Mouse (Mus musculus) neural tube, embryonic 10.5 days (tissue): ENCODE measurements around the gene Peli1.
"Not testable (repeated sequence)": the region's sequence is repeated elsewhere in the genome, so short reads cannot be mapped to it uniquely, and the experiment has no call there.

Source experiments
- DNase-seq: peaks from one replicate; pipeline ENCODE4 v3.0.0-alpha.2; 2017; ENCODE audit warnings: low spot score; ENCODE audit errors: extremely low spot score

Gene Peli1

DNA sequence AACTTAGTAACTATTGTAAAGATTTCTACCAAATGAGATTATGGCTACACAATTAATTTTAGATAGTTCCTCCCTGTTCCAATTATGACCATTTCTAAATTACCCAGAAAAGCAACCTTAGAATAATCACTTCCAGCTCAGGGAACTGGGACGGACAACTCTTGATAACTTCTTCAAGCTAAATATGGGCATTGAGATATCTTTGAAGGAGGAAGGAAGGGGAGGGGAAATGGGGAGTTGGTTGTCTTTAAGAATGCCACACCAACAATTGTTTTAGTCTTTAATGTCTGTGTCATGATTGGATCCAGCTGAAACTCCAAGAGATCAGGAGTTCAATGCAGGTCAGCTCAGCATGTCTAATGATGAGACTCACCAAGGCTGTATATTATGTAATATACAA, 91.6 kb downstream of the Peli1 start:
- DNase-seq: no peak

DNA sequence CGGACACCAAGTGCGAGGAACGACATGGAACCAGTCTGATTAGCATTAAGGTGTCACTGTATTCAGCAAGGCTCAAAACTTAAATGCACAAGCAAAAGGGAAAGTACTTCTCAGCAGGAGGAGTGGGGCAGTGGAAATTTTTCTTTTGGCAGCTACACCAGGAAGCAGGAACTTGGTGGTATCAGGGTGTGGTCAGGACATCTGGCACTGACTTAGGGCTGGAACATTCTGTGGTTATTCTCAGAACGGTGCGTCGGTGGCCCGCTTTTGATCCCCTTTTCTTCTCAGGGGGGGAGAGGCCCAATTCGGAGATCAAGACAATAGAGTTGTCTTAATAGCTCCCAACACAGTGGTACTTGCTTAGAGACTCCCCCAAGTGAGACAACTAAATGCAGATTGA, 100.7 kb downstream of the Peli1 start:
- DNase-seq: not testable (repeated sequence)

DNA sequence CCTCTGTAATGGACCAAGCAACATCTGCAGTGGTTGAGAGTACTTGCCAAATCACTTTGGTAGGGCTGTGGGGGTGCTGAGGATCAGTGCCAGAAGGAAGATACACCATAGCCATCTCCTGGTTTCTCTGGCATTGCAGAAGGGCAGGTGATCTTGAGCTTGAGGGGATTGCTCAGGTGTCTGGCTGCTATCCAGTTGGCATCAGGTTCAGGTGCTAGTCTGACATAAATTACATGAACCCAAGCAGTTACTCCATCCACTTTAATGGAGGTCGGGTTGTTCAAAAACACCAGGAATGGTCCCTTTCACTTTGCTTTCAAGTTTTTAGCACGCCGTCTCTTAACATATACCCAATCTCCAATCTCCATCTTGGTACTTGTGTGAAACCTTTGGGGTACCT, 103.8 kb downstream of the Peli1 start:
- no peak for DNase-seq
